Mouse (Mus musculus): ENCODE measurements around the gene Tmem121b. TPM values are rescaled to one million over a fixed set of nuclear protein-coding genes. Genes with fewer than 3 reads are reported as not detected.
A peak's percentile ranks its signal among the peaks of the same experiment; 100 is the strongest.

Gene Tmem121b
- polyA plus RNA-seq, 2 experiments: 0.01 TPM; not detected in 1

GRCm38 (mm10) chr6:120482021-120482420 is 11.6 kb downstream of the Tmem121b start:
- no peak for ATAC-seq (ENCODE audit: insufficient read depth)
- H3K36me3 ChIP-seq (replicated peaks; ENCODE audit: control insufficient read depth, insufficient read depth, low read depth): peaks cover 6% of the 10 kb centered on the region

GRCm38 (mm10) chr6:120481538-120481937 is 12.1 kb downstream of the Tmem121b start:
- H3K27me3 ChIP-seq (ENCODE audit: control insufficient read depth, insufficient read depth, low read length): no peaks in the 10 kb centered on the region
- no peak overlapping the region for H3K9ac ChIP-seq (replicated peaks)
- no peak overlapping the region for H3K4me3 ChIP-seq (ENCODE audit: insufficient read depth in 1 of 2, low read depth in 2 of 2, low read length in 2 of 2)
- peaks cover 0 to 3% of the 10 kb centered on the region in 2 experiments; a peak in 2 of 4 replicates for H3K4me1 ChIP-seq (replicated peaks; ENCODE audit: control insufficient read depth in 2 of 2, insufficient read depth in 2 of 2, low read length in 1 of 2)
- no peak for DNase-seq (ENCODE audit: low read depth in 3 of 3, low spot score in 3 of 3)
- no peak overlapping the region for H3K4me2 ChIP-seq (ENCODE audit: low read depth)
- no peak for ATAC-seq (ENCODE audit: insufficient read depth)
- 75% methylated on average over 6 of the region's 6 CpGs for WGBS (ENCODE audit: insufficient replicate concordance)
- no peaks in the 10 kb centered on the region for H3K9me3 ChIP-seq (ENCODE audit: control insufficient read depth, low read length)
- TF ChIP-seq CTCF (IDR thresholded peaks at IDR 0.05; ENCODE audit: low read depth): peak; percentile 61
- no peak for TF ChIP-seq EP300 (IDR thresholded peaks at IDR 0.05; ENCODE audit: low read depth)
- peaks cover 6% of the 10 kb centered on the region for H3K36me3 ChIP-seq (replicated peaks; ENCODE audit: control insufficient read depth, insufficient read depth, low read depth)
- no peak overlapping the region for H3K27ac ChIP-seq

More at GRCm38 (mm10) chr6:120482021-120482420, 11.6 kb downstream of the Tmem121b start:
- TF ChIP-seq CTCF (IDR thresholded peaks at IDR 0.05; ENCODE audit: low read depth) (no peak), EP300 (IDR thresholded peaks at IDR 0.05; ENCODE audit: low read depth) (no peak)
- H3K4me3 ChIP-seq (ENCODE audit: insufficient read depth in 1 of 2, low read depth in 2 of 2, low read length in 2 of 2): no peak overlapping the region
- WGBS (ENCODE audit: insufficient replicate concordance): 85% methylated on average over 14 of the region's 14 CpGs
- no peak overlapping the region for H3K4me2 ChIP-seq (ENCODE audit: low read depth)
- H3K27ac ChIP-seq: no peak overlapping the region
- DNase-seq (ENCODE audit: low read depth in 3 of 3, low spot score in 3 of 3): no peak
- no peak overlapping the region for H3K9ac ChIP-seq (replicated peaks)
- H3K27me3 ChIP-seq (ENCODE audit: control insufficient read depth, insufficient read depth, low read length): no peaks in the 10 kb centered on the region
- H3K4me1 ChIP-seq (replicated peaks; ENCODE audit: control insufficient read depth in 2 of 2, insufficient read depth in 2 of 2, low read length in 1 of 2): peaks cover 0 to 3% of the 10 kb centered on the region in 2 experiments; a peak in 2 of 4 replicates
- no peaks in the 10 kb centered on the region for H3K9me3 ChIP-seq (ENCODE audit: control insufficient read depth, low read length)

DNA sequence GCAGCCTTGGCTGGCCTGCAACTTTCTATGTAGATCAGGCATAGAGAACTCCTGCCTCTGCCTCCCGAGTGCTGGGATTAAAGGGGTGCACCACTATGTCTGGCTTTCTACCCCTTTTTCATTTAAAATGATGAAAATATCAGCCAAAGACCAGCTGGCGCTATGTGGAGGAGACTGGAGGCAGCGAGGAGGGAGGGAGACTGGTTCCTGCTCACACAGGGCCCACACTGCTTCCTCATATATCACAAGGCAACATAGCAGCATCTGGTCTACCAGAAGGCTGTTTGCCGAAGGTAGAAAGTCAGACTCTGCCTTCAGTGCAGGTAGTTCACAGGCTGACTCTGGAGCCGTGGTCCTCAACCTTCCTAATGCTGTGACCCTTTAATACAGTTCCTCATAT is 13.2 kb downstream of the Tmem121b start:
- Histone ChIP-seq H3K9me3 (ENCODE audit: control insufficient read depth, low read length) (no peaks in the 10 kb centered on the region), H3K4me2 (ENCODE audit: low read depth) (no peak overlapping the region), H3K36me3 (replicated peaks; ENCODE audit: control insufficient read depth, insufficient read depth, low read depth) (peaks cover 6% of the 10 kb centered on the region), H3K27me3 (ENCODE audit: control insufficient read depth, insufficient read depth, low read length) (no peaks in the 10 kb centered on the region), H3K4me3 (ENCODE audit: insufficient read depth in 1 of 2, low read depth in 2 of 2, low read length in 2 of 2) (no peak overlapping the region), H3K4me1 (replicated peaks; ENCODE audit: control insufficient read depth in 2 of 2, insufficient read depth in 2 of 2, low read length in 1 of 2) (peaks cover 0 to 6% of the 10 kb centered on the region in 2 experiments; a peak in 2 of 4 replicates), H3K9ac (replicated peaks) (no peak overlapping the region), H3K27ac (no peak overlapping the region)
- WGBS (ENCODE audit: insufficient replicate concordance): 78% methylated on average over 5 of the region's 5 CpGs
- TF ChIP-seq EP300 (IDR thresholded peaks at IDR 0.05; ENCODE audit: low read depth) (no peak), CTCF (IDR thresholded peaks at IDR 0.05; ENCODE audit: low read depth) (no peak)
- DNase-seq (ENCODE audit: low read depth in 3 of 3, low spot score in 3 of 3) (no peak), ATAC-seq (ENCODE audit: insufficient read depth) (no peak)

- Histone ChIP-seq H3K4me2 (ENCODE audit: low read depth) (no peak overlapping the region), H3K4me3 (ENCODE audit: insufficient read depth in 1 of 2, low read depth in 2 of 2, low read length in 2 of 2) (no peak overlapping the region), H3K27me3 (ENCODE audit: control insufficient read depth, insufficient read depth, low read length) (no peaks in the 10 kb centered on the region), H3K36me3 (replicated peaks; ENCODE audit: control insufficient read depth, insufficient read depth, low read depth) (peaks cover 9% of the 10 kb centered on the region), H3K27ac (no peak overlapping the region), H3K9me3 (ENCODE audit: control insufficient read depth, low read length) (no peaks in the 10 kb centered on the region), H3K9ac (replicated peaks) (no peak overlapping the region), H3K4me1 (replicated peaks; ENCODE audit: control insufficient read depth in 2 of 2, insufficient read depth in 2 of 2, low read length in 1 of 2) (peaks cover 0 to 6% of the 10 kb centered on the region in 2 experiments; a peak in 1 of 4 replicates)
- DNase-seq (ENCODE audit: low read depth in 3 of 3, low spot score in 3 of 3) (no peak), ATAC-seq (ENCODE audit: insufficient read depth) (no peak)
- TF ChIP-seq CTCF (IDR thresholded peaks at IDR 0.05; ENCODE audit: low read depth) (no peak), EP300 (IDR thresholded peaks at IDR 0.05; ENCODE audit: low read depth) (no peak)
- WGBS (ENCODE audit: insufficient replicate concordance): 43% methylated on average over 2 of the region's 2 CpGs
Observed at GRCm38 (mm10) chr6:120479302-120479701, 14.3 kb downstream of the Tmem121b start.

GRCm38 (mm10) chr6:120475288-120475687 is 18.3 kb downstream of the Tmem121b start:
- ATAC-seq (ENCODE audit: insufficient read depth) (no peak; the same call in 1 of the 2 replicates), DNase-seq (ENCODE audit: low read depth in 3 of 3, low spot score in 3 of 3) (no peak)
- H3K4me1 ChIP-seq (replicated peaks; ENCODE audit: control insufficient read depth in 2 of 2, insufficient read depth in 2 of 2, low read length in 1 of 2): peaks cover 0 to 17% of the 10 kb centered on the region in 2 experiments; a peak in 2 of 4 replicates
- no peaks in the 10 kb centered on the region for H3K27me3 ChIP-seq (ENCODE audit: control insufficient read depth, insufficient read depth, low read length)
- no peak overlapping the region for H3K9ac ChIP-seq (replicated peaks)
- H3K4me2 ChIP-seq (ENCODE audit: low read depth): no peak overlapping the region
- H3K27ac ChIP-seq: no peak overlapping the region
- no peak for TF ChIP-seq EP300 (IDR thresholded peaks at IDR 0.05; ENCODE audit: low read depth)
- no peak overlapping the region for H3K4me3 ChIP-seq (ENCODE audit: insufficient read depth in 1 of 2, low read depth in 2 of 2, low read length in 2 of 2)
- no peaks in the 10 kb centered on the region for H3K9me3 ChIP-seq (ENCODE audit: control insufficient read depth, low read length)
- peaks cover 9% of the 10 kb centered on the region for H3K36me3 ChIP-seq (replicated peaks; ENCODE audit: control insufficient read depth, insufficient read depth, low read depth)
- WGBS (ENCODE audit: insufficient replicate concordance): 85% methylated on average over 8 of the region's 8 CpGs
